Mouse (Mus musculus) cortical plate, adult 2 months (tissue): ENCODE results near the gene Ntm.

Experiments used
- CTCF ChIP-seq: fragments of 200-500 bp; IDR thresholded peaks from 2 replicates; pipeline ENCODE4 v1.5.1; 2011; ENCODE audit warnings: mild to moderate bottlenecking, control low read depth, low read length; ENCODE audit not compliant: insufficient read depth; ENCODE audit errors: extremely low read depth
- POLR2A ChIP-seq: fragments of 200-500 bp; IDR thresholded peaks from 2 replicates; pipeline ENCODE4 v1.6.1; 2011; ENCODE audit warnings: mild to moderate bottlenecking, low read length, control low read depth; ENCODE audit not compliant: insufficient read depth; ENCODE audit errors: extremely low read depth

DNA sequence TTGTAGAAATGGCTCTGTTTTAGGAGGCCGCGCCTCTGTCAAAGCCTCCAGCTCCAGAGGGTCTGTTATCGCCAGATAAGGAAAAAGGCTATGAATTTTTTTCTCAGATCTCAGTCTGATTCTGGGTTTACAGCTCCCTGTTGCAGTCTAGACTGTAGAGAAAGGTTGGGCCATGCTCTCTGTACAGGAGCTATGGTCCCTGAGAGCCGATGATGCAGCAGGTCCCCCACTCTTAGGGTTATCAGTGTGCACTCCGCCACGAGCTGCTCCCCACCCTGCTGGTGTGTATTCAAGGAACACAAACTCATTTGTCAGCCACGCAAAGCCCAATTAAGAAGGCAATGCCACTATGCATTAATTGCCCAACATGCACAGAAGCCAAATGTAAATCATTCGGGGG is 97.4 kb downstream of the Ntm start:
- TF ChIP-seq CTCF (no peak), POLR2A (no peak)
